10 mouse cellular contexts compared by ENCODE assay signal in the genomic region with DNA sequence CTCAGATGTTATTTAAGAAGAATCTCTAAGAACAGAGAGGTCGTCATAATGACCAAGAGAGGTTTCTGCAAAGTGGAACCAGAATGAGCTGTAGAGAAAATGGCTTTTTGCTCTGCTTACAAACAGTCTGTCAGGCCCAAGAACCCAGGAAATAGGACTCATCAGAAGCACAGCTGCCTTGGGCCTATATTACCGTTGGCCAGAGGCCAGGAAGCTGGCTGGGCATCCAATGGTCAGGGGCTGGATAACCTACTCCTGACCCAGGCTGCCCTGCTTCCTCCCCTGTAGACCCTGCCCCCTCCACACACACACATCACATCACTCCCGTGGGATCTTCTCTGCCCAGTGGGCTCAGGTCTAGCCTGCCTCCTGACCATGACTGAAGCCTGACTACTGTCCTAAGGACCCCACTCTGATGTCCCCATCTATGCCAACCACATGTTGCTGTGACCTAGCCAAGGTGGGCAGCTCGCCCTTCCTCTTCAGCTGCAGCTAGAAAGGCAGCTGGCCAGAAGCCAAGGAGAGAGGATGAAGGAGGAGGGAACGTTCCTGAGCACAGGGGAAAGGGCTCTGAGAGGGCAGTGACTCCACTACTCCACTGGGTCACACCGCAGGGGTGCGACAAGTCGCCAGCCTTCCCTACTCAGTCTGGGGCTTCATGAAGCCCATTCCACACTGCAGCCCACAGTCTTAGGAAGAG. TPM values are rescaled to one million over a fixed set of nuclear protein-coding genes. Genes with fewer than 3 reads are reported as not detected.
DNase-seq lines count a peak whose midpoint lies in the region; ATAC-seq and TF ChIP-seq lines count a peak whose summit lies in the region.
"Had no signal": no experiment of that assay in that cellular context is flagged by ENCODE, and none has a peak within 500 bp of the region (broad histone marks: within the 10 kb centered on the region; RNA-seq: fewer than 3 reads in every experiment).

No protein-coding gene starts in this region.

- ATAC-seq in neural tube, embryonic 11.5 days (ENCODE audit: insufficient read depth, low FRiP score, low TSS enrichment), result no peak
- ATAC-seq in neural tube, embryonic 15.5 days (ENCODE audit: low FRiP score), result no peak
- ATAC-seq in liver, embryonic 14.5 days (ENCODE audit: insufficient read depth), result no peak

- no peak overlapping the region for H3K4me2 ChIP-seq in neural tube, embryonic 11.5 days (ENCODE audit: low read depth)
- H3K4me2 ChIP-seq in neural tube, embryonic 15.5 days, result no peak overlapping the region
- H3K4me2 ChIP-seq in liver, embryonic 14.5 days (ENCODE audit: low read depth), result no peak overlapping the region

- H3K9me3 ChIP-seq in neural tube, embryonic 11.5 days (ENCODE audit: control insufficient read depth, low read length), result no peaks in the 10 kb centered on the region
- no peaks in the 10 kb centered on the region for H3K9me3 ChIP-seq in neural tube, embryonic 15.5 days (replicated peaks)
- H3K9me3 ChIP-seq in liver, embryonic 14.5 days (ENCODE audit: control insufficient read depth, low read length), result no peaks in the 10 kb centered on the region

- TF ChIP-seq CTCF in liver, embryonic 14.5 days (IDR thresholded peaks at IDR 0.05; ENCODE audit: low read depth), result no peak

- H3K27me3 ChIP-seq in neural tube, embryonic 11.5 days (ENCODE audit: control insufficient read depth, insufficient read depth, low read length), result no peaks in the 10 kb centered on the region
- H3K27me3 ChIP-seq in neural tube, embryonic 15.5 days (replicated peaks), result no peaks in the 10 kb centered on the region
- no peaks in the 10 kb centered on the region for H3K27me3 ChIP-seq in liver, embryonic 14.5 days (ENCODE audit: control insufficient read depth, insufficient read depth, low read length)

- peak; percentile 57 to 60 for DNase-seq in cerebellum, postnatal 10 days
- DNase-seq in cerebellum, adult 9-10 months, result no peak
- DNase-seq in neural tube, embryonic 11.5 days (ENCODE audit: low spot score), result peak; percentile 9
- no peak for DNase-seq in liver, embryonic 14.5 days (ENCODE audit: low read depth in 3 of 3, low spot score in 3 of 3)
- DNase-seq in thymus, postnatal 10 days (ENCODE audit: low spot score in 2 of 2), result no peak
- DNase-seq in embryo, embryonic 9.5 days (ENCODE audit: extremely low spot score), result no peak
- no peak for DNase-seq in retina, postnatal 1 day
- DNase-seq: B cell, adult 2 months; right cerebral cortex, postnatal 4 days had no signal

- H3K4me1 ChIP-seq in neural tube, embryonic 11.5 days (ENCODE audit: control insufficient read depth, insufficient read depth, low read length), result peaks cover 10% of the 10 kb centered on the region; the same call in 1 of the 2 replicates
- H3K4me1 ChIP-seq in neural tube, embryonic 15.5 days, result peaks cover 45% of the 10 kb centered on the region
- peaks cover 40 to 66% of the 10 kb centered on the region in 2 experiments for H3K4me1 ChIP-seq in liver, embryonic 14.5 days (replicated peaks; ENCODE audit: control insufficient read depth in 2 of 2, insufficient read depth in 2 of 2, low read length in 1 of 2)

- H3K36me3 ChIP-seq in neural tube, embryonic 11.5 days (ENCODE audit: control insufficient read depth, insufficient read depth, low read length), result no peaks in the 10 kb centered on the region; the same call in 1 of the 2 replicates
- peaks cover 6% of the 10 kb centered on the region for H3K36me3 ChIP-seq in neural tube, embryonic 15.5 days
- H3K36me3 ChIP-seq in liver, embryonic 14.5 days (replicated peaks; ENCODE audit: control insufficient read depth, insufficient read depth, low read depth), result peaks cover 21% of the 10 kb centered on the region

- no peak for TF ChIP-seq EP300 in liver, embryonic 14.5 days (IDR thresholded peaks at IDR 0.05; ENCODE audit: low read depth)

- H3K4me3 ChIP-seq in neural tube, embryonic 11.5 days (ENCODE audit: low read depth, low read length), result no peak overlapping the region
- no peak overlapping the region for H3K4me3 ChIP-seq in neural tube, embryonic 15.5 days (replicated peaks)
- no peak overlapping the region for H3K4me3 ChIP-seq in liver, embryonic 14.5 days (ENCODE audit: insufficient read depth in 1 of 2, low read depth in 2 of 2, low read length in 2 of 2)

- 54% methylated on average over 8 of the region's 8 CpGs for WGBS in neural tube, embryonic 11.5 days
- WGBS in neural tube, embryonic 15.5 days, result 53% methylated on average over 8 of the region's 8 CpGs
- 59% methylated on average over 8 of the region's 8 CpGs for WGBS in liver, embryonic 14.5 days (ENCODE audit: insufficient replicate concordance)

- no peak overlapping the region for H3K27ac ChIP-seq in neural tube, embryonic 11.5 days (ENCODE audit: low read depth, low read length)
- no peak overlapping the region for H3K27ac ChIP-seq in neural tube, embryonic 15.5 days (replicated peaks)
- peak overlapping the region; percentile 20; the same call in 1 of the 2 replicates for H3K27ac ChIP-seq in liver, embryonic 14.5 days

- H3K9ac ChIP-seq in neural tube, embryonic 11.5 days (ENCODE audit: low read length), result no peak overlapping the region
- H3K9ac ChIP-seq in neural tube, embryonic 15.5 days (replicated peaks), result no peak overlapping the region
- no peak overlapping the region for H3K9ac ChIP-seq in liver, embryonic 14.5 days (replicated peaks)

RNA-seq across cellular contexts. Expression of a gene that starts 14.9 kb away (rescaled TPM):
- polyA plus RNA-seq in neural tube, embryonic 11.5 days (2014; fragmentation: Nextera tagmentation; extraction: Ambion mirVana), result 0.22 and 0.24 TPM in 2 replicates
- 0.81 and 0.91 TPM in 2 replicates for polyA plus RNA-seq in neural tube, embryonic 15.5 days (2015; fragmentation: Nextera tagmentation; extraction: Ambion mirVana)
- polyA plus RNA-seq in liver, embryonic 14.5 days (2012; rRNA removed), result 0.61 and 0.63 TPM in 2 replicates
- 0.24 and 0.44 TPM in 2 replicates for polyA plus RNA-seq in liver, embryonic 14.5 days (2014; fragmentation: Nextera tagmentation; extraction: Ambion mirVana)

RNA-seq across cellular contexts. Expression of a gene that starts 17.9 kb away (rescaled TPM):
- polyA plus RNA-seq in neural tube, embryonic 11.5 days (2014; fragmentation: Nextera tagmentation; extraction: Ambion mirVana), result 8.0 and 8.2 TPM in 2 replicates
- polyA plus RNA-seq in neural tube, embryonic 15.5 days (2015; fragmentation: Nextera tagmentation; extraction: Ambion mirVana), result 23.6 and 29.4 TPM in 2 replicates
- polyA plus RNA-seq in liver, embryonic 14.5 days (2012; rRNA removed), result 13.1 and 13.2 TPM in 2 replicates
- polyA plus RNA-seq in liver, embryonic 14.5 days (2014; fragmentation: Nextera tagmentation; extraction: Ambion mirVana), result 8.9 and 9.8 TPM in 2 replicates

RNA-seq across cellular contexts. Expression of a gene that starts 39.1 kb away (rescaled TPM):
- 0.16 and 0.39 TPM in 2 replicates for polyA plus RNA-seq in neural tube, embryonic 11.5 days (2014; fragmentation: Nextera tagmentation; extraction: Ambion mirVana)
- 0.49 and 0.77 TPM in 2 replicates for polyA plus RNA-seq in neural tube, embryonic 15.5 days (2015; fragmentation: Nextera tagmentation; extraction: Ambion mirVana)
- 0.03 and 0.08 TPM in 2 replicates for polyA plus RNA-seq in liver, embryonic 14.5 days (2012; rRNA removed)
- polyA plus RNA-seq in liver, embryonic 14.5 days (2014; fragmentation: Nextera tagmentation; extraction: Ambion mirVana), result 0.05 TPM in 1 of 2 replicates, not detected in the other

RNA-seq across cellular contexts. Expression of a gene that starts 40.9 kb away (rescaled TPM):
- 11.3 and 13.5 TPM in 2 replicates for polyA plus RNA-seq in neural tube, embryonic 11.5 days (2014; fragmentation: Nextera tagmentation; extraction: Ambion mirVana)
- 14.4 and 16.0 TPM in 2 replicates for polyA plus RNA-seq in neural tube, embryonic 15.5 days (2015; fragmentation: Nextera tagmentation; extraction: Ambion mirVana)
- polyA plus RNA-seq in liver, embryonic 14.5 days (2012; rRNA removed), result 10.3 and 10.4 TPM in 2 replicates
- 6.6 and 7.3 TPM in 2 replicates for polyA plus RNA-seq in liver, embryonic 14.5 days (2014; fragmentation: Nextera tagmentation; extraction: Ambion mirVana)

Comparison
In these comparisons a context has a peak if more than half of its experiments do, and no peak if none do; other contexts are left out.
1. DNase-seq: peak in cerebellum, postnatal 10 days (2 of 2) and neural tube, embryonic 11.5 days (single experiment); none in cerebellum, adult 9-10 months (single experiment), liver, embryonic 14.5 days (0 of 3), thymus, postnatal 10 days (0 of 2), embryo, embryonic 9.5 days (single experiment) and retina, postnatal 1 day (single experiment).